Mouse (Mus musculus) neural tube, embryonic 14.5 days (tissue): ENCODE results near the gene Gm11733. TPM values are rescaled to one million over a fixed set of nuclear protein-coding genes. Genes with fewer than 3 reads are reported as not detected.

Experiments used
- ATAC-seq: fragments of 200-750 bp; cut with Nextera tagmentation; 2 replicates; pipeline ENCODE4 v1.8.0; 2017; ENCODE audit warnings: low read depth, mild to moderate bottlenecking, moderate TSS enrichment, moderate library complexity
- H3K27ac ChIP-seq: fragments of 300-500 bp; sonication (generic); 2 replicates; pipeline ENCODE4 v1.5.1; 2014; ENCODE audit warnings: low read depth, mild to moderate bottlenecking, control low read depth, low read length, moderate library complexity, mixed read lengths
- H3K27me3 ChIP-seq: fragments of 300-500 bp; sonication (generic); 2 replicates; pipeline ENCODE4 v1.6.1; 2014; ENCODE audit warnings: low read length; ENCODE audit not compliant: control insufficient read depth, insufficient read depth
- H3K36me3 ChIP-seq: fragments of 300-500 bp; sonication (generic); 2 replicates; pipeline ENCODE4 v1.6.1; 2014; ENCODE audit warnings: low read length, mixed read lengths; ENCODE audit not compliant: control insufficient read depth, insufficient read depth
- H3K4me1 ChIP-seq: fragments of 300-500 bp; sonication (generic); 2 replicates; pipeline ENCODE4 v1.6.1; 2014; ENCODE audit warnings: low read length; ENCODE audit not compliant: control insufficient read depth, insufficient read depth
- H3K4me2 ChIP-seq: fragments of 300-500 bp; sonication (generic); 2 replicates; pipeline ENCODE4 v1.6.1; 2014; ENCODE audit warnings: mild to moderate bottlenecking, low read depth, low read length, control low read depth
- H3K4me3 ChIP-seq: fragments of 300-500 bp; sonication (generic); 2 replicates; pipeline ENCODE4 v1.5.1; 2014; ENCODE audit warnings: low read depth, low read length, control low read depth, mixed read lengths
- H3K9ac ChIP-seq: fragments of 300-500 bp; sonication (generic); replicated peaks from 2 replicates; pipeline ENCODE4 v1.6.1; 2014; ENCODE audit warnings: low read depth, mild to moderate bottlenecking, control low read depth, low read length, mixed read lengths
- H3K9me3 ChIP-seq: fragments of 300-500 bp; sonication (generic); 2 replicates; pipeline ENCODE4 v1.6.1; 2016; ENCODE audit warnings: low read length; ENCODE audit not compliant: control insufficient read depth
- WGBS: fragments of 180-500 bp; shearing (Covaris S2); extraction: QIAGEN DNeasy Blood & Tissue Kit; methylation state at CpG from one replicate; pipeline ENCODE4 v1.1.7; 2014; 5-methylcytosine and 5-hydroxymethylcytosine counted together
- polyA plus RNA-seq: library from polyadenylated mRNA; unstranded; fragments of >200 nt; fragmentation: Nextera tagmentation; extraction: Ambion mirVana; gene quantifications from 2 replicates; pipeline ENCODE4 v1.2.1, GENCODE M21; 2014

The Gm11733 gene
- polyA plus RNA-seq, 1 experiment from 2014 or later, result not detected

- peaks cover 5% of the 10 kb centered on the region for H3K4me1 ChIP-seq
- no peak for ATAC-seq
- H3K4me2 ChIP-seq, result no peak overlapping the region
- 88% methylated on average over 8 of the region's 8 CpGs for WGBS
- no peaks in the 10 kb centered on the region for H3K9me3 ChIP-seq
- H3K27ac ChIP-seq, result no peak overlapping the region
- no peak overlapping the region for H3K4me3 ChIP-seq
- H3K27me3 ChIP-seq, result no peaks in the 10 kb centered on the region
- no peaks in the 10 kb centered on the region for H3K36me3 ChIP-seq
- no peak overlapping the region for H3K9ac ChIP-seq
These were observed 11.3 kb upstream of the Gm11733 start for GRCm38 (mm10) chr11:117472885-117473284.

GRCm38 (mm10) chr11:117475204-117475603 is 9.0 kb upstream of the Gm11733 start:
- Histone ChIP-seq H3K9me3 (no peaks in the 10 kb centered on the region), H3K27me3 (no peaks in the 10 kb centered on the region), H3K36me3 (no peaks in the 10 kb centered on the region), H3K9ac (no peak overlapping the region), H3K27ac (no peak overlapping the region), H3K4me3 (no peak overlapping the region), H3K4me2 (no peak overlapping the region), H3K4me1 (peaks cover 20% of the 10 kb centered on the region)
- ATAC-seq, result no peak
- 92% methylated on average over 2 of the region's 2 CpGs for WGBS

DNA sequence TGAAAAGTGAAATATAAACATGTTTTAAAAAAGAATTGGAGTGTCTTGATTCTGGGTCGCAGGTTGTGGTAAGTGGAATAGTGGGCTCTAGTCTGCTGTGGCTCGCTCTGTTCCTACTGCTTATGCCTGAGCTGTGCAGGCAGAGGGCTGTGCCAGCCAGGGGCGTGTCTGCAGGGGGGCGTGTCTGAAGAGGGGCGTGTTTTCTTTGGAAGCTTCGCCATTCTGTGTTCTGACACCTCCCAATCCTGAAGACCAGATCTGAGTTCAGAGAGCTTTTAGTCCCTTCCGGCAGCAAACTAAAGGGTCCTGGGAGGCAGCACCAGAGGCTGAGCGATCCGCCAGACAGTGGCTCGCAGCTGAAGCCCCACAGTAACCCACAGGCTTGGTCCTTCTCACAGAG is 8.5 kb upstream of the Gm11733 start:
- Histone ChIP-seq H3K27me3 (no peaks in the 10 kb centered on the region), H3K9ac (no peak overlapping the region), H3K4me2 (no peak overlapping the region), H3K9me3 (no peaks in the 10 kb centered on the region), H3K4me3 (no peak overlapping the region), H3K27ac (no peak overlapping the region), H3K4me1 (peaks cover 20% of the 10 kb centered on the region), H3K36me3 (no peaks in the 10 kb centered on the region)
- ATAC-seq, result no peak
- 27% methylated on average over 10 of the region's 10 CpGs for WGBS

GRCm38 (mm10) chr11:117476554-117477107 is 7.5 kb upstream of the Gm11733 start:
- no peak for ATAC-seq
- Histone ChIP-seq H3K4me3 (no peak overlapping the region), H3K4me2 (no peak overlapping the region), H3K27ac (no peak overlapping the region), H3K9ac (no peak overlapping the region), H3K36me3 (no peaks in the 10 kb centered on the region), H3K9me3 (no peaks in the 10 kb centered on the region), H3K4me1 (peaks cover 23% of the 10 kb centered on the region), H3K27me3 (no peaks in the 10 kb centered on the region)
- 66% methylated on average over 5 of the region's 5 CpGs for WGBS

DNA sequence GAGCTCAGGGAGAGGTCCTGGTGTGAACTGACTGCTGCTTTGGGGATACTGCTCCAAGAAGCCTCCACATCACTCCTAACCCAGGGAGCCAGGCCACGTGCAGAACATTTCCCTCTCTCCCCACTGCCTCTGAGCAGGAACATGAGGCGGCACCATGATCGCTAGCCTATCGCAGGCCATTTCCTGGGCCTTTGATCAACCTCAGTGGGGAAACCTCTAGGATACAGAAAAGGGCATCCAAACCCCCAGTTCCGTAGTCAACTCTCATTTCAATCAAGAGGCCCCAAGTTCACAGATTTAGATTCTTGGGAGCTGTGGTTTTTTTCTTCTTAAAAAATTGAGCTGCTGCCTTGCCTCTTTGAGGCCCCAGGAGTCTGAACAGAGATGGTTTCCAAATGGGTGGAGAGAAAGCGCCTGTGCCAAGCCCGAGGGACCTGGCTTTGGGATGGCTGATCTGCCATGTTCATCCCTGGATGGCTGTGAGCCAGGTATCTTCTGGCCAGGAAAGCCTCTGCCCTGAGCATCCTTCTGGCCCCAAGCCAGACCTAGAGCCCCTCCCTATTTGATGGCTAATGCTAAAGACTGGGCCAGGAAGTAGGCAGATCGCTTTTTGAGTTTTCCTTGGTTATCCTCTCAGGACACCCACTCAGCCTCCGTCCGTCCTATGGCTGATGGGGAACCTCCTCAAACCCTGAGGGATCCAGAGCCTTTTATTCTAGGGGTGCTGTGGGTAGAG is 5.7 kb upstream of the Gm11733 start:
- Histone ChIP-seq H3K36me3 (no peaks in the 10 kb centered on the region), H3K4me1 (peaks cover 35% of the 10 kb centered on the region), H3K27ac (peak overlapping the region; percentile 96), H3K4me3 (no peak overlapping the region), H3K27me3 (no peaks in the 10 kb centered on the region), H3K9me3 (no peaks in the 10 kb centered on the region), H3K4me2 (no peak overlapping the region), H3K9ac (no peak overlapping the region)
- peak; percentile 30 for ATAC-seq
- 42% methylated on average over 10 of the region's 10 CpGs for WGBS

GRCm38 (mm10) chr11:117479007-117479719 is 5.0 kb upstream of the Gm11733 start:
- no peak overlapping the region for H3K4me3 ChIP-seq

GRCm38 (mm10) chr11:117479746-117480145 is 4.4 kb upstream of the Gm11733 start:
- no peaks in the 10 kb centered on the region for H3K27me3 ChIP-seq
- H3K9ac ChIP-seq, result no peak overlapping the region; the same call in 1 of the 2 replicates
- no peak overlapping the region for H3K4me3 ChIP-seq
- peak overlapping the region; percentile 96 for H3K27ac ChIP-seq
- H3K36me3 ChIP-seq, result no peaks in the 10 kb centered on the region
- WGBS, result 36% methylated on average over 12 of the region's 12 CpGs
- no peak for ATAC-seq
- no peaks in the 10 kb centered on the region for H3K9me3 ChIP-seq
- H3K4me1 ChIP-seq, result peaks cover 47% of the 10 kb centered on the region
- H3K4me2 ChIP-seq, result no peak overlapping the region

More at GRCm38 (mm10) chr11:117479007-117479719, 5.0 kb upstream of the Gm11733 start:
- H3K9me3 ChIP-seq, result no peaks in the 10 kb centered on the region
- H3K9ac ChIP-seq, result no peak overlapping the region; the same call in 1 of the 2 replicates
- no peaks in the 10 kb centered on the region for H3K36me3 ChIP-seq
- ATAC-seq, result peak; percentile 77
- peaks cover 42% of the 10 kb centered on the region for H3K4me1 ChIP-seq
- H3K27ac ChIP-seq, result peak overlapping the region; percentile 96
- H3K4me2 ChIP-seq, result peak overlapping the region; percentile 19; the same call in 1 of the 2 replicates
- H3K27me3 ChIP-seq, result no peaks in the 10 kb centered on the region
- 5% methylated on average over 13 of the region's 13 CpGs for WGBS

DNA sequence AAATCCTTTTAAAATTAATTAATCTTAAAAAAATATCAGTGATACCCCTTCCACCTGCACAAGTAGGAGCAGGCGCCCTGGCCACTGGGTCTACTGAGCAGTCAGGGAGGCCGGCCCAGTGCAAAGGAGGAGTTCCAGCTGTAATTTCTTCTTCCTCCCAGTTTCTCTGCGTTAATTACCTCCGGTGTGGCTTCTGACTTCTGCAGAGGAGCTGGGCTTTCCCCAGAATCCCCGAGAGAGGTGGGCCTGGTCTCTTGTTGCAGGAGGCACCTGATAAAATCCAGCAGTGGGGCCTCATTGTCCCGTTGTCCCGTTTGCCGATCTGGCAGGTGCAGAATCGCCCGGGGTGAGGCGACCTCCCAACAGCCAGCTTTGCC is 1.9 kb upstream of the Gm11733 start:
- Histone ChIP-seq H3K4me3 (no peak overlapping the region), H3K9ac (no peak overlapping the region), H3K9me3 (no peaks in the 10 kb centered on the region), H3K27me3 (no peaks in the 10 kb centered on the region), H3K27ac (peak overlapping the region; percentile 69), H3K4me2 (peak overlapping the region; percentile 15; the same call in 1 of the 2 replicates), H3K36me3 (no peaks in the 10 kb centered on the region), H3K4me1 (peaks cover 48% of the 10 kb centered on the region)
- no peak for ATAC-seq
- WGBS, result 11% methylated on average over 11 of the region's 11 CpGs
